Mouse (Mus musculus) CH12.LX (cell line): ENCODE data around the gene Bud23. TPM values are rescaled to one million over a fixed set of nuclear protein-coding genes. Genes with fewer than 3 reads are reported as not detected.
A peak's percentile ranks its signal among the peaks of the same experiment; 100 is the strongest.

Experiments
- DNase-seq: peaks from one replicate; pipeline ENCODE4 v3.0.0-alpha.2; 2013; ENCODE audit errors: extremely low read depth
- H3K27ac ChIP-seq: 2 replicates; pipeline ENCODE4 v1.5.1; 2012; ENCODE audit warnings: low read depth, mild to moderate bottlenecking, control low read depth, moderate library complexity; ENCODE audit not compliant: insufficient read depth
- H3K27me3 ChIP-seq: replicated peaks from 2 replicates; pipeline ENCODE3; 2012; ENCODE audit warnings: inconsistent platforms
- H3K36me3 ChIP-seq, 2 experiments: replicated peaks in 1 of 2; 2 replicates each; pipeline versions ENCODE3 to v1.6.1; 2012; ENCODE audit warnings: inconsistent platforms in 1 of 2, low read length in 1 of 2, mild to moderate bottlenecking in 1 of 2, mixed read lengths in 1 of 2, moderate library complexity in 1 of 2; ENCODE audit not compliant: control insufficient read depth in 1 of 2, insufficient read depth in 1 of 2
- H3K4me1 ChIP-seq, 2 experiments: 2 replicates each; pipeline ENCODE4 v1.6.1; 2012; ENCODE audit warnings: inconsistent platforms in 1 of 2, moderate library complexity in 1 of 2; ENCODE audit not compliant: insufficient read depth in 2 of 2, control insufficient read depth in 1 of 2
- H3K4me2 ChIP-seq: 2 replicates; pipeline ENCODE4 v1.6.1; 2012; ENCODE audit warnings: low read depth, mild to moderate bottlenecking, control low read depth; ENCODE audit not compliant: poor library complexity, insufficient read depth, severe bottlenecking
- H3K4me3 ChIP-seq, 3 experiments: fragments of 150-350 bp in 1 of 3; sonication (generic) in 1 of 3; replicated peaks in 1 of 3; 2 replicates each; pipeline versions ENCODE3 to v1.5.1; 2011 to 2012; ENCODE audit warnings: low read depth in 2 of 3, low read length in 2 of 3, mild to moderate bottlenecking in 2 of 3, moderate library complexity in 2 of 3, control low read depth in 1 of 3, improper control_type of control experiment in 1 of 3, inconsistent platforms in 1 of 3, mixed read lengths in 1 of 3; ENCODE audit not compliant: poor library complexity in 1 of 3
- H3K79me2 ChIP-seq: replicated peaks from 2 replicates; pipeline ENCODE4 v1.6.1; 2012; ENCODE audit warnings: mild to moderate bottlenecking, moderate library complexity; ENCODE audit not compliant: control insufficient read depth, poor library complexity, insufficient read depth, severe bottlenecking; ENCODE audit errors: extremely low read depth
- H3K9ac ChIP-seq: 2 replicates; pipeline ENCODE4 v1.6.1; 2012; ENCODE audit warnings: low read depth, mild to moderate bottlenecking, control low read depth, moderate library complexity; ENCODE audit not compliant: insufficient read depth
- H3K9me3 ChIP-seq: replicated peaks from 2 replicates; pipeline ENCODE3; 2012; ENCODE audit warnings: low read length, inconsistent platforms, mixed read lengths
- CTCF ChIP-seq, 2 experiments: IDR thresholded peaks in 1 of 2; conservative IDR thresholded peaks in 1 of 2; 2 replicates each; pipeline ENCODE4 v1.5.1; 2011 to 2012; ENCODE audit warnings: low read depth in 2 of 2, low read length in 2 of 2, improper control_type of control experiment in 1 of 2, inconsistent platforms in 1 of 2, mild to moderate bottlenecking in 1 of 2, moderate library complexity in 1 of 2
- E2F4 ChIP-seq: IDR thresholded peaks from 2 replicates; pipeline ENCODE4 v1.6.1; 2011; ENCODE audit warnings: low read depth, low read length, improper control_type of control experiment; ENCODE audit not compliant: insufficient replicate concordance
- ELF1 ChIP-seq: IDR thresholded peaks from 2 replicates; pipeline ENCODE4 v1.6.1; 2014; ENCODE audit warnings: low read depth, mild to moderate bottlenecking, inconsistent platforms, low read length, improper control_type of control experiment
- EP300 ChIP-seq: IDR thresholded peaks from 2 replicates; pipeline ENCODE4 v1.6.1; 2011; ENCODE audit warnings: low read length, improper control_type of control experiment
- ETS1 ChIP-seq: conservative IDR thresholded peaks from 2 replicates; pipeline ENCODE4 v1.6.1; 2012; ENCODE audit warnings: low read depth, mild to moderate bottlenecking, inconsistent platforms, low read length, improper control_type of control experiment, moderate library complexity
- GABPA ChIP-seq: IDR thresholded peaks from 2 replicates; pipeline ENCODE4 v1.6.1; 2012; ENCODE audit warnings: low read depth, low read length, improper control_type of control experiment, inconsistent platforms; ENCODE audit not compliant: insufficient replicate concordance
- HCFC1 ChIP-seq: IDR thresholded peaks from 2 replicates; pipeline ENCODE4 v1.6.1; 2012; ENCODE audit warnings: low read depth, mild to moderate bottlenecking, inconsistent platforms, low read length, improper control_type of control experiment
- JUN ChIP-seq: IDR thresholded peaks from 2 replicates; pipeline ENCODE4 v1.6.1; 2011; ENCODE audit warnings: low read depth, mild to moderate bottlenecking, low read length, improper control_type of control experiment, moderate library complexity; ENCODE audit not compliant: insufficient read depth
- MAX ChIP-seq: IDR thresholded peaks from 2 replicates; pipeline ENCODE4 v1.6.1; 2011; ENCODE audit warnings: low read length, improper control_type of control experiment
- MEF2A ChIP-seq: IDR thresholded peaks from 2 replicates; pipeline ENCODE4 v1.6.1; 2014; ENCODE audit warnings: low read depth, mild to moderate bottlenecking, inconsistent platforms, low read length, improper control_type of control experiment, borderline replicate concordance
- MYC ChIP-seq: IDR thresholded peaks from 2 replicates; pipeline ENCODE4 v1.6.1; 2011; ENCODE audit warnings: low read depth, mild to moderate bottlenecking, improper control_type of control experiment, low read length
- NELFE ChIP-seq: IDR thresholded peaks from 2 replicates; pipeline ENCODE4 v1.6.1; 2011; ENCODE audit warnings: low read depth, low read length, improper control_type of control experiment
- NRF1 ChIP-seq: IDR thresholded peaks from 2 replicates; pipeline ENCODE4 v1.6.1; 2014; ENCODE audit warnings: low read depth, mild to moderate bottlenecking, inconsistent platforms, low read length, improper control_type of control experiment, moderate library complexity
- RAD21 ChIP-seq: IDR thresholded peaks from 2 replicates; pipeline ENCODE4 v1.6.1; 2011; ENCODE audit warnings: low read depth, mild to moderate bottlenecking, low read length, improper control_type of control experiment, moderate library complexity
- RCOR1 ChIP-seq: conservative IDR thresholded peaks from 2 replicates; pipeline ENCODE4 v1.6.1; 2012; ENCODE audit warnings: low read depth, mild to moderate bottlenecking, inconsistent platforms, low read length, improper control_type of control experiment
- SMC3 ChIP-seq: IDR thresholded peaks from 2 replicates; pipeline ENCODE4 v1.6.1; 2011; ENCODE audit warnings: low read depth, low read length, improper control_type of control experiment
- TCF12 ChIP-seq: IDR thresholded peaks from 2 replicates; pipeline ENCODE4 v1.6.1; 2014; ENCODE audit warnings: low read depth, mild to moderate bottlenecking, inconsistent platforms, low read length, improper control_type of control experiment
- UBTF ChIP-seq: IDR thresholded peaks from 2 replicates; pipeline ENCODE4 v1.6.1; 2012; ENCODE audit warnings: low read depth, mild to moderate bottlenecking, inconsistent platforms, low read length, improper control_type of control experiment, moderate library complexity
- USF2 ChIP-seq: conservative IDR thresholded peaks from 2 replicates; pipeline ENCODE4 v1.6.1; 2011; ENCODE audit warnings: low read depth, low read length, improper control_type of control experiment
- ZC3H11A ChIP-seq: IDR thresholded peaks from 2 replicates; pipeline ENCODE4 v1.6.1; 2012; ENCODE audit warnings: low read depth, mild to moderate bottlenecking, inconsistent platforms, low read length, improper control_type of control experiment
- ZMIZ1 ChIP-seq: IDR thresholded peaks from 2 replicates; pipeline ENCODE4 v1.6.1; 2012; ENCODE audit warnings: low read depth, mild to moderate bottlenecking, inconsistent platforms, low read length, improper control_type of control experiment
- ZNF384 ChIP-seq: IDR thresholded peaks from 2 replicates; pipeline ENCODE4 v1.6.1; 2012; ENCODE audit warnings: low read depth, low read length, improper control_type of control experiment, inconsistent platforms
- dilution Hi-C: fragments of 300-500 bp; cut with MboI; formaldehyde crosslinking; loops from 2 replicates; pipeline ENCODE4 v1.14.3; 2020; ENCODE audit warnings: low sequenced_read_pairs; ENCODE audit not compliant: extremely low pct_unique_long_range_greater_than_20kb, extremely low pct_ligation_motif_present
- in situ Hi-C: fragments of 300-500 bp; cut with MboI; formaldehyde crosslinking; loops from 3 replicates; pipeline ENCODE4 v1.14.3; 2019; ENCODE audit warnings: low sequenced_read_pairs, low pct_ligation_motif_present, low pct_unique_long_range_greater_than_20kb, mixed read lengths
- polyA plus RNA-seq: library from polyadenylated mRNA; unstranded; fragments of >175 nt; gene quantifications from 2 replicates; pipeline ENCODE4 v1.2.1, GENCODE M21; 2012; ENCODE audit warnings: low read depth; ENCODE audit not compliant: insufficient read length
- total RNA-seq, 2 experiments: library from RNA; depleted of rRNA; stranded (reverse); fragments of 300-350 nt in 1 of 2; fragments of >200 nt in 1 of 2; gene quantifications; 2 replicates each; pipeline ENCODE4 v1.2.3; 2012 to 2014

The Bud23 gene
- total and polyA plus RNA-seq, 3 experiments: 60.7 to 118 (median 62.1) TPM

DNA sequence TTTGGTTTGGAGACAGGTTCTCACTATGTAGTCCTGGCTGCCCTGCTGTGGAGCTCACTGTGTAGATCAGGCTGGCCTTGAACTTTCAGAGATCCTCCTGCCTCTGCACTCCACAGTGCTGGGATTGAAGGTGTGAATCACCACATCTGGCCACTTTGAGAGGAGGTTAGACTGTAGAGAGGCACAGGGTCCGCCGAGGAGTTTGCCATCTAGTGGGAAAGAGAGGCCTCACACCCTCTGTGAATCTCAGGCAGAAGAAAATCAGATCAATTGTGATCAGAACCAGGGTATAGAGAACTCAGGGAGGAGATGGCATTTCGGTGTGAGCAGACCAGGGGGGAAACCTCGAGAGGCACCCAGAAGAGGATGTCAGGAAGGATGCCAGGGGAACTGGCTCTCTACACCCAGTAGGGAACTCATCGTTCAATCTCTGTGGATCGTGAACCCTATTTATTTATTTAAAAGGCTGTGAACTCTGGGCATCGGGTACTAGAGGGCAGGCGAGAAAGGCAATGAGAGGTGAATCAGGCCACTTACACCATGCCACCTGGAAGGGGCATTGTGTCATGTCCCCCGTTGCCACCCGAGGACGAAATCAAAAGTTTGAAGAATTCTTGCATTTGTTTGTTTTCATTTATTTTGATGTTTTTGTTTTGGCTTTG, 39.4 kb upstream of the Bud23 start:
- Histone ChIP-seq H3K9ac (no peak overlapping the region), H3K27me3 (peaks cover 76% of the 10 kb centered on the region), H3K4me1 (no peaks in the 10 kb centered on the region), H3K27ac (no peak overlapping the region), H3K9me3 (peaks cover 18% of the 10 kb centered on the region), H3K79me2 (no peaks in the 10 kb centered on the region), H3K36me3 (no peaks in the 10 kb centered on the region), H3K4me3 (no peak overlapping the region), H3K4me2 (no peak overlapping the region)
- dilution Hi-C loops: no loop called here
- in situ Hi-C loops: loop anchor here (5.0 to 25.0 kb wide), 2 partner anchors 87 to 192 kb away; partner anchors contain the start of genes Cldn13 and Tmem270
- peak; percentile 37 for DNase-seq
- TF ChIP-seq ETS1 (no peak), SMC3 (peak; percentile 85), CTCF (conservative IDR thresholded peaks at IDR 0.05 in 1 of 2, IDR thresholded peaks at IDR 0.05 in 1 of 2; ENCODE audit: low read depth in 2 of 2, low read length in 2 of 2) (peak; percentile 56 to 77), MEF2A (no peak), ZC3H11A (no peak), RAD21 (peak; percentile 50)

- Histone ChIP-seq H3K36me3 (no peaks in the 10 kb centered on the region), H3K9ac (no peak overlapping the region), H3K27ac (no peak overlapping the region), H3K9me3 (peaks cover 15% of the 10 kb centered on the region), H3K79me2 (no peaks in the 10 kb centered on the region), H3K4me1 (no peaks in the 10 kb centered on the region), H3K4me3 (no peak overlapping the region), H3K4me2 (no peak overlapping the region), H3K27me3 (peaks cover 63% of the 10 kb centered on the region)
- in situ Hi-C loops: loop anchor here (5.0 to 25.0 kb wide), 2 partner anchors 84 to 189 kb away; partner anchors contain the start of genes Cldn13 and Tmem270
- TF ChIP-seq NRF1: no peak
- TF ChIP-seq GABPA: no peak
- no peak for TF ChIP-seq MAX
- TF ChIP-seq JUN: no peak
- TF ChIP-seq E2F4: no peak
- no peak for TF ChIP-seq EP300
- no peak for TF ChIP-seq ELF1
- TF ChIP-seq CTCF (conservative IDR thresholded peaks at IDR 0.05 in 1 of 2, IDR thresholded peaks at IDR 0.05 in 1 of 2; ENCODE audit: low read depth in 2 of 2, low read length in 2 of 2): no peak
- TF ChIP-seq USF2: no peak
- no peak for TF ChIP-seq RAD21
- TF ChIP-seq ZC3H11A: no peak
- no peak for TF ChIP-seq ZNF384
- no peak for TF ChIP-seq HCFC1
- no peak for TF ChIP-seq MYC
- no peak for TF ChIP-seq UBTF
- TF ChIP-seq ZMIZ1: no peak
- no peak for TF ChIP-seq RCOR1
- TF ChIP-seq TCF12: no peak
- no peak for TF ChIP-seq NELFE
- no peak for DNase-seq
- dilution Hi-C loops: no loop called here
These were observed 36.2 kb upstream of the Bud23 start for GRCm38 (mm10) chr5:135100981-135101380.
